Mouse (Mus musculus): Measurements from ENCODE around the gene Ppp3ca.

The Ppp3ca gene

GRCm38 (mm10) chr3:136865176-136865859 is 195.4 kb downstream of the Ppp3ca start:
- 77% methylated on average over 4 of the region's 4 CpGs for WGBS

- 91% methylated on average over 3 of the region's 3 CpGs for WGBS
Measured at GRCm38 (mm10) chr3:136866095-136866494, 196.2 kb downstream of the Ppp3ca start.

GRCm38 (mm10) chr3:136866571-136866970 is 196.6 kb downstream of the Ppp3ca start:
- WGBS, result 79% methylated on average over 3 of the region's 3 CpGs

- WGBS, result 69% methylated on average over 2 of the region's 2 CpGs
Measured at GRCm38 (mm10) chr3:136867366-136867765, 197.4 kb downstream of the Ppp3ca start.

GRCm38 (mm10) chr3:136871772-136872532 is 202.0 kb downstream of the Ppp3ca start:
- WGBS, result 56% methylated on average over 14 of the region's 14 CpGs

GRCm38 (mm10) chr3:136872533-136873095 is 202.7 kb downstream of the Ppp3ca start:
- 54% methylated on average over 8 of the region's 8 CpGs for WGBS

- 64% methylated on average over 7 of the region's 7 CpGs for WGBS
Measured at GRCm38 (mm10) chr3:136873809-136874449, 204.0 kb downstream of the Ppp3ca start.

GRCm38 (mm10) chr3:136874566-136874965 is 204.6 kb downstream of the Ppp3ca start:
- 33% methylated on average over 5 of the region's 5 CpGs for WGBS

GRCm38 (mm10) chr3:136887741-136888140 is 217.8 kb downstream of the Ppp3ca start:
- WGBS, result 74% methylated on average over 9 of the region's 9 CpGs

- 69% methylated on average over 3 of the region's 3 CpGs for WGBS
Measured at GRCm38 (mm10) chr3:136892140-136892539, 222.2 kb downstream of the Ppp3ca start.

GRCm38 (mm10) chr3:136893596-136894402 is 223.9 kb downstream of the Ppp3ca start:
- WGBS, result 44% methylated on average over 18 of the region's 18 CpGs

- WGBS, result 70% methylated on average over 4 of the region's 4 CpGs
Measured at GRCm38 (mm10) chr3:136896276-136896675, 226.4 kb downstream of the Ppp3ca start.

- 56% methylated on average over 2 of the region's 2 CpGs for WGBS
Measured at GRCm38 (mm10) chr3:136899744-136900143, 229.8 kb downstream of the Ppp3ca start.

- WGBS, result 80% methylated on average over 6 of the region's 6 CpGs
Measured at GRCm38 (mm10) chr3:136900986-136901385, 231.1 kb downstream of the Ppp3ca start.

- 97% methylated on average over 18 of the region's 18 CpGs for WGBS
Measured at GRCm38 (mm10) chr3:136902776-136903175, 232.9 kb downstream of the Ppp3ca start.

- WGBS, result 81% methylated on average over 1 of the region's 1 CpGs
Measured at GRCm38 (mm10) chr3:136905577-136905976, 235.7 kb downstream of the Ppp3ca start.

GRCm38 (mm10) chr3:136909534-136909933 is 239.6 kb downstream of the Ppp3ca start:
- WGBS, result 58% methylated on average over 3 of the region's 3 CpGs

GRCm38 (mm10) chr3:136911276-136911675 is 241.4 kb downstream of the Ppp3ca start:
- WGBS, result 78% methylated on average over 8 of the region's 8 CpGs

- WGBS, result 67% methylated on average over 7 of the region's 7 CpGs
Measured at GRCm38 (mm10) chr3:136917080-136917479, 247.2 kb downstream of the Ppp3ca start.

- WGBS, result 17% methylated on average over 7 of the region's 7 CpGs
Measured at GRCm38 (mm10) chr3:136940733-136941601, 271.0 kb downstream of the Ppp3ca start.

- WGBS, result 81% methylated on average over 3 of the region's 3 CpGs
Measured at GRCm38 (mm10) chr3:136941602-136941926, 271.6 kb downstream of the Ppp3ca start.
